Mouse (Mus musculus) testis, adult 2 months (tissue): ENCODE data around the gene Asic1.

ENCODE experiments used
- CTCF ChIP-seq: fragments of 200-500 bp; IDR thresholded peaks from 2 replicates; pipeline ENCODE4 v1.5.1; 2012; ENCODE audit warnings: low read depth, mild to moderate bottlenecking, inconsistent platforms, low read length, moderate library complexity; ENCODE audit not compliant: control insufficient read depth, insufficient read depth, insufficient replicate concordance
- POLR2A ChIP-seq: fragments of 200-500 bp; IDR thresholded peaks from 2 replicates; pipeline ENCODE4 v1.6.1; 2012; ENCODE audit warnings: low read depth, mild to moderate bottlenecking, inconsistent platforms, low read length, moderate library complexity; ENCODE audit not compliant: control insufficient read depth

DNA sequence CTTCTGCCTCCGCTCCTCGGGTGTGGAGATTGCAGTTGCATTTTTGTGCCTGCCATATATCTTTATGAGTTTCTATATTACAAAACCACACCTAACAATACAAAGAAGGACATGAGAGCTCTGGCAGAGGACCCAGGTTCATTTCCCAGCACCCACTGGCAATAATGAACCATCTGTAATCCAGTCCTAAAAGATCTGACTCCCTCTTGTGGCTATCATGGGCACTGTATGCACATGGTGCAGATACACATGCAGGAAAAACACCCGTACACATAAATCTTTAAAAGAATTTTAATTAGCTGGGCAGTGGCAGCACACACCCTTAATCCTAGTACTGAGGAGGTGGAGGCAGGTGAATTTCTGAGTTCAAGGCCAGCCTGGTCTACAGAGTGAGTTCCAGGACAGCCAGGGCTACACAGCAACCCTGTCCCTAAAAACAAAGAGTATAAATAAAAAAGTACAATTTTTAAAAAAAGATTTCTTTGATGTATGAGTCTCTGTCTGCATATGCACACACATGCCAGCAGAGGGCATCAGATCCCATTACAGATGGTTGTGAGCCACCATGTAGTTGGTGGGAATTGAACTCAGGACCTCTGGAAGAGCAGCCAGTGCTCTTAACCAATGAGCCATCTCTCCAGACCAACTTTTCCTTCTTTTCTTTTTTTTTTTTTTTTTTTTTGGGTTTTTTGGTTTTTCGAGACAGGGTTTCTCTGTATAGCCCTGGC, 59.1 kb downstream of the Asic1 start:
- TF ChIP-seq CTCF = no peak
- TF ChIP-seq POLR2A = no peak
